Mouse (Mus musculus) embryonic fibroblast, embryonic 13.5 days (primary cell): ENCODE data around the gene Pcare.

Source experiments
- CTCF ChIP-seq: IDR thresholded peaks from 2 replicates; pipeline ENCODE4 v1.5.1; 2011; ENCODE audit warnings: mild to moderate bottlenecking, control low read depth, low read length, moderate library complexity, borderline replicate concordance; ENCODE audit not compliant: insufficient read depth
- POLR2A ChIP-seq: IDR thresholded peaks from 2 replicates; pipeline ENCODE4 v1.6.1; 2011; ENCODE audit warnings: low read depth, mild to moderate bottlenecking, control low read depth, low read length, moderate library complexity

DNA sequence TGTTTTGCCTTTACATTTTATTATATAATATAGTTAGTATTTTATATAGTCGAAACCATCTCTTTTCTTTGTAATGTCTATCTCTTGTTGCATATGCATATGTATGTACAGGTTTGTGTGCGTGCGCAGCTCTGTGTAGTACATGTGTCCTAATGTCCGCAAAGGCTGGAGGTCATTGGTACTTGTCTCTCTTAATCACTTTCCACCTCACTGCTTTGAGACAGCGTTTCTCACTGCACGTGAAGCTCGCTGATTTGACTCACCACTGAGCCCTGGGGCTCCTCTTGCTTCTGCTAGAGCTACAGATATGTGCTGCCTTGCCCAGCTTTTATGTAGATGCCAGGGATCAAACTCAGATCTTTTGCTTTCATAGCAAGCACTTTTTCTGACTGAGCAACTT is 7.8 kb upstream of the Pcare start:
- TF ChIP-seq POLR2A (no peak), CTCF (no peak)
